Mouse (Mus musculus) lung, embryonic 16.5 days (tissue): ENCODE measurements around the gene Spp1. TPM values are rescaled to one million over a fixed set of nuclear protein-coding genes. Genes with fewer than 3 reads are reported as not detected.

Experiments used
- ATAC-seq: fragments of 200-750 bp; cut with Nextera tagmentation; 2 replicates; pipeline ENCODE4 v1.8.0; 2017; ENCODE audit warnings: low read depth, mild to moderate bottlenecking, moderate library complexity
- H3K27ac ChIP-seq: fragments of 300-500 bp; sonication (generic); 2 replicates; pipeline ENCODE4 v1.5.1; 2014; ENCODE audit warnings: mild to moderate bottlenecking, control low read depth, low read length
- H3K27me3 ChIP-seq: fragments of 300-500 bp; sonication (generic); 2 replicates; pipeline ENCODE4 v1.6.1; 2014; ENCODE audit warnings: low read depth, low read length, mixed read lengths; ENCODE audit not compliant: control insufficient read depth, insufficient read depth
- H3K36me3 ChIP-seq: fragments of 300-500 bp; sonication (generic); 2 replicates; pipeline ENCODE4 v1.6.1; 2014; ENCODE audit warnings: low read length; ENCODE audit not compliant: control insufficient read depth, insufficient read depth
- H3K4me1 ChIP-seq: fragments of 300-500 bp; sonication (generic); replicated peaks from 2 replicates; pipeline ENCODE4 v1.6.1; 2014; ENCODE audit warnings: low read length, mixed read lengths; ENCODE audit not compliant: control insufficient read depth, insufficient read depth
- H3K4me2 ChIP-seq: fragments of 300-500 bp; sonication (generic); 2 replicates; pipeline ENCODE4 v1.6.1; 2014; ENCODE audit warnings: low read depth, low read length, control low read depth
- H3K4me3 ChIP-seq: fragments of 300-500 bp; sonication (generic); 2 replicates; pipeline ENCODE4 v1.5.1; 2014; ENCODE audit warnings: mild to moderate bottlenecking, low read length, control low read depth
- H3K9ac ChIP-seq: fragments of 300-500 bp; sonication (generic); 2 replicates; pipeline ENCODE4 v1.6.1; 2014; ENCODE audit warnings: low read length, control low read depth
- H3K9me3 ChIP-seq: fragments of 300-500 bp; sonication (generic); 2 replicates; pipeline ENCODE4 v1.6.1; 2016; ENCODE audit warnings: low read length; ENCODE audit not compliant: control insufficient read depth
- WGBS: fragments of 180-500 bp; shearing (Covaris S2); extraction: QIAGEN DNeasy Blood & Tissue Kit; methylation state at CpG from one replicate; pipeline ENCODE4 v1.1.7; 2014; 5-methylcytosine and 5-hydroxymethylcytosine counted together
- polyA plus RNA-seq: library from polyadenylated mRNA; unstranded; fragments of >200 nt; fragmentation: Nextera tagmentation; extraction: Ambion mirVana; gene quantifications from 2 replicates; pipeline ENCODE4 v1.2.1, GENCODE M21; 2015

The Spp1 gene
- polyA plus RNA-seq, 1 experiment from 2014 or later: 90.3 TPM

DNA sequence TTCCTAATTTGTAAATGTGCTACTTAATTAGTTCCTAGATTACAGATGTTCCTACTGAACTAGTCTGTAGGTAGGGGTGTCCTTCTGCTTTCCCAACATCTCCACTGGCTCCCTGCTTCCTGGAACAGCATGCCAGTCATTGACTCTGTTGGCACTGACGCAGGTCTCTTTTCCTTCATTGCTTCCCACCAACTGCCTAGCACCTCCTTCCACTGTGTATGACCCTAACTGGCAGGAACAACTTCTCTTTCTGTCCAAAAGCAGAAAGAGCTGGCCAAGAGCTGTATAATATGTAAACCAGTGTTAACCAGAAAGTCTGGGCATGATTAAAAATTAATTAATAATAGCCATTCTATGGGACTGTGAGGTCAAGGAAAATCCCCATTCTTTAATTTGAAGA, 17.2 kb upstream of the Spp1 start:
- no peaks in the 10 kb centered on the region for H3K4me1 ChIP-seq
- no peaks in the 10 kb centered on the region for H3K9me3 ChIP-seq
- H3K36me3 ChIP-seq: no peaks in the 10 kb centered on the region
- 90% methylated on average over 1 of the region's 1 CpGs for WGBS
- no peak for ATAC-seq
- no peak overlapping the region for H3K4me3 ChIP-seq
- H3K27me3 ChIP-seq: no peaks in the 10 kb centered on the region
- H3K9ac ChIP-seq: no peak overlapping the region
- H3K4me2 ChIP-seq: no peak overlapping the region
- no peak overlapping the region for H3K27ac ChIP-seq

DNA sequence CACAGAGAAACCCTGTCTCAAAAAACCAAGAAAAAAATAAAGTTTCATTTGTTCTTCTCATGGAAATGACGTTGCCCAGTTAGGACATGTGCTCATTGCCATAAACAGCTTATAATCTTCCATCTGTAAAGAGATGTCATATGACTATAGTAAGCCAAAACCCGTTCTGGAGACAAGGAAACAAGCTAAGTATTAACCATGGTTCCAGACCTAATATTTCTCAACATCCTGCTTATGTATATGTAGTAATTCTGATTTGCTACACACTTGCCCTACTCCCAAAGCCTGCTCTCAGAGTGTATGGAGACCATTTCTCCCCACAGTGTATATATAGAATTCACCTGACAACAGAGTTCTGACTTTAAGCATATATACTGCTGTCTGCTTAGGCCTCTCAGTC, 12.9 kb upstream of the Spp1 start:
- Histone ChIP-seq H3K4me2 (no peak overlapping the region), H3K4me3 (no peak overlapping the region), H3K27ac (no peak overlapping the region), H3K9me3 (no peaks in the 10 kb centered on the region), H3K9ac (no peak overlapping the region), H3K4me1 (no peaks in the 10 kb centered on the region), H3K27me3 (no peaks in the 10 kb centered on the region), H3K36me3 (no peaks in the 10 kb centered on the region)
- ATAC-seq: no peak
- WGBS: 63% methylated on average over 2 of the region's 2 CpGs

DNA sequence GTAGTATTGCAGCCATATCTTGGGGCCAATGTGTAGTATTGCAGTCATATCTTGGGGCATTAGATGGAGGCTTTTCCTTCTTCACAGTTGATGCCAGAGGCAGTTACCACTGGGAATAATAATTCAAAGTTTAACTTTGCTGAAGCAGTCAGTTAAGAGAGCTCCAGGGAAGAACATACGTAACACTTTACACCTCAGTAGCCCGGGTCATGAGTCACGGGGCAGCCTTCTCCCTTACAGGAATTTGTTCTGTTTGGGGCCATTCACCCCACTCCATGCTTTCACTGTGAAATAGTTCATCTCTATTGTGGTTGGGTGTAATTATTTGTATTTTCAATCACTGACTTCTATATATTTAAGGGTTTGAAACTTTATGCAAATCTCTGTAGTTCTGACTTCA, 11.1 kb upstream of the Spp1 start:
- no peak for ATAC-seq
- 85% methylated on average over 3 of the region's 3 CpGs for WGBS
- Histone ChIP-seq H3K9me3 (no peaks in the 10 kb centered on the region), H3K4me3 (no peak overlapping the region), H3K9ac (no peak overlapping the region), H3K4me2 (no peak overlapping the region), H3K27ac (no peak overlapping the region), H3K36me3 (no peaks in the 10 kb centered on the region), H3K4me1 (no peaks in the 10 kb centered on the region), H3K27me3 (no peaks in the 10 kb centered on the region)

DNA sequence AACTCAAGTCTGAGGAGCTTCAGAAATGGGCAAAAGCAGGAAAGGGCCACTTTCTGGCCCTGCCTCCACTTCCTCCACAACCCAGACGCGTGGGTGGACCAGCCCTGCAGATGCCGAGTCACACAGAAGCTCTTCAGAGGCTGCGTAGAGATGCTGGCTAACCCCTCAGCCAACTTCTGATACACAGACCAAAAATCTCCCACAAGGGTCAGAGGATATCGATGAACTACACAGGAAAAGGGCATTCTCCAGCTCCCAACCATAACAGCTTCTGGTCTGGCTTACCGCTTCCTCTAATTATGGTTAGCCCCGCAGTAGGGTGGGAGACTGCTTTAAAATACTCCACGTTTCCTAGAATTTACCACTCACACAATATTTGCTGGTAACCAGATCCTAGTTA, 9.0 kb upstream of the Spp1 start:
- no peaks in the 10 kb centered on the region for H3K4me1 ChIP-seq
- H3K9ac ChIP-seq: no peak overlapping the region
- no peak overlapping the region for H3K27ac ChIP-seq
- no peak overlapping the region for H3K4me2 ChIP-seq
- no peak for ATAC-seq
- no peaks in the 10 kb centered on the region for H3K27me3 ChIP-seq
- H3K36me3 ChIP-seq: no peaks in the 10 kb centered on the region
- 66% methylated on average over 8 of the region's 8 CpGs for WGBS
- H3K9me3 ChIP-seq: no peaks in the 10 kb centered on the region
- no peak overlapping the region for H3K4me3 ChIP-seq

DNA sequence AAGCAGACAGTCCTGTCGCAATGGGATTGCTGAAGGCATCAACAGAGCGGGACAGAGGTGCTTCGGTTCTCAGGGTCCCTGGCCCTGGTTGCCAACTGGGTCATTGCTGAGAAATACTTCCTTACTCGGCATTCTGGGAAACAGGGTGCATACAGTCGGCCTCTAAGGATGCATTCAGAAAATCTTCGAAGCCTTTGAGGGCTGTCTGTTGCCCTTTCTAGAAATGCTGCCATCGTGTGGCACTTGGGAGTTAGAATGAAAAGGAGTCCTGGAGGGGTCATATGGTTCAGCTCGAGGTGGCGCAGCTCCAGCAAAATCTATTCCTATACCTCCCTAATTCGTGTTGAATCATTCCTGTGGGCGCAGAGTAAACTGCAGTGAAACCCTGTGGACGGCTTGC, 2.0 kb upstream of the Spp1 start:
- WGBS: 34% methylated on average over 12 of the region's 12 CpGs
- Histone ChIP-seq H3K27ac (no peak overlapping the region), H3K27me3 (no peaks in the 10 kb centered on the region), H3K36me3 (no peaks in the 10 kb centered on the region), H3K4me3 (no peak overlapping the region), H3K9me3 (no peaks in the 10 kb centered on the region), H3K9ac (no peak overlapping the region), H3K4me2 (peak overlapping the region; percentile 36), H3K4me1 (no peaks in the 10 kb centered on the region)
- ATAC-seq: no peak

DNA sequence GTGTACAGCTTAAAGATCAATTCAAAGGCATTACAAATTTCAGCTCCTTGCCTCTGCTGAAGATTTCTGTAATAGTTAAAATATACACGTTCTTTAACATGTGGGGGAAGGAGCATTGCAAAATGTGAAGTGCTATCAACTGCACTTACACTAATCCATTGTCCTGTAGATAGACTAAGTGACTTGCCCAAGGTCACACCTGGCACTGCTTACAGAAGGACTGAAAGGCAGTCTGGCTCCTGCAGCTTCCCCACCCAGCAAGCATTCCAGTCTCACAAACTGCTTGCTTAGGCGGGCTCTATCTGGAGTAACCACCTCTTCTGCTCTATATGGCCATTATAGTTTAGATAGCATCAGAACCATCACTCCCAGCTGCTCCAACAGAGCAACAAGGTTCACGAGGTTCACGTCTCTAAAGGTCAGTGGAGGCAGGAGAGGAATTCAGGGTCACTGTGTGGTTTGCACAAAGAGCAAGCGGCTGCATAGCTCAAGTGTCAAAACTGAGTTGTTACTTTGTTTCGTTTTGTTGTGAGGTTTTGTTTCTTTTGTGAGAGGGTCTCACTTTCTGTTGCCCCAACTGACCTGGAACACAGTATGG, 851 bp upstream of the Spp1 start:
- Histone ChIP-seq H3K4me1 (no peaks in the 10 kb centered on the region), H3K9me3 (no peaks in the 10 kb centered on the region), H3K9ac (no peak overlapping the region), H3K27me3 (no peaks in the 10 kb centered on the region), H3K4me2 (no peak overlapping the region), H3K4me3 (no peak overlapping the region), H3K36me3 (no peaks in the 10 kb centered on the region), H3K27ac (no peak overlapping the region)
- no peak for ATAC-seq
- WGBS: 36% methylated on average over 6 of the region's 6 CpGs

DNA sequence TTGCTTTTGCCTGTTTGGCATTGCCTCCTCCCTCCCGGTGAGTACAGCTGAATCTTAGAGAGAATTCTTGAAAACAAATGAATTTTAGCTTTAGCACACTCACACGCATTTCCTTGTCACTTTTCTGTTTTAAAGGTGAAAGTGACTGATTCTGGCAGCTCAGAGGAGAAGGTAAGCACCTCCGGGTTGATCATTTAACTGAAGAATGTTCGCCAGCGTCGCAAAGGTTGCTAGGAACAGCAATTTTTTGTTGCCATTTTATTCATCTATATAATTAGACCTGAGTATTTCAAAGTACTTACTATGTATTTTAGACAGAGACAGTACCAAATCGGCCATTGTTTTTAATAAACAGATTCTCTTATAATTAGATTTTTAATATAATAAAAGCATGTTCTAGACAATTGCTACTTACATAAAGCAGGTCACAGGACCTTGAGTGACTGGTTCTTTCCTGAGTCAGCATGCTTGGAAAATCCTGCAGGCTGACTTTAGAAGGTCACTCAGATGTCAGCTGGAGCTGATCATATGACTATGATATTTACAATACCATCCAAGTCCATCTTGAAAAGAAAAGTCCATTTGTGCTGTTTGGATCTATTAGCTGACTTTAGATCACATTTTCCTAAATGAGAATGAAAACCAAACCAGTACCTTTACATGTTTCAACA, 1.6 kb downstream of the Spp1 start:
- no peak for ATAC-seq
- Histone ChIP-seq H3K4me1 (no peaks in the 10 kb centered on the region), H3K9ac (no peak overlapping the region), H3K27me3 (no peaks in the 10 kb centered on the region), H3K27ac (no peak overlapping the region), H3K4me3 (no peak overlapping the region), H3K36me3 (no peaks in the 10 kb centered on the region), H3K4me2 (no peak overlapping the region), H3K9me3 (no peaks in the 10 kb centered on the region)
- 53% methylated on average over 7 of the region's 7 CpGs for WGBS

DNA sequence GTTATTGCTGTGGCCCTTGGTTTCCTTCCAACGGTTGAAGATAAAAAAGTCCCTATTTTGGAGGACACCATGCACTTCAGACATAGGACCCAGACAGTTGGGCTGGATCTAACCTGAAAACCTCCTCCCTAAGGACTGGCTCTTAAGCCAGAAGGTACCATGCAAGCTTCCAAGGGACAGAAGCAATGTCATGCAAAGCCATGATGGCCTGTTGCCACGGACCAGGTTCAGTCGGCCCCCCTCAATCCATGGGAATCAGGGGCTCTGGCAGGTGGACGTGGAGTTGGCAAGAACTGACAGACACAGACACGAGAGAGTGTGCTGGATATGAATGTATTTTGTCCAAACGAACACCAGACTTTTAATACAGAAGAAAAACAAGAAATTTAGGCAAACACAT, 7.5 kb downstream of the Spp1 start:
- H3K9ac ChIP-seq: no peak overlapping the region
- no peaks in the 10 kb centered on the region for H3K27me3 ChIP-seq
- no peak for ATAC-seq
- no peaks in the 10 kb centered on the region for H3K4me1 ChIP-seq
- no peak overlapping the region for H3K27ac ChIP-seq
- no peaks in the 10 kb centered on the region for H3K36me3 ChIP-seq
- H3K9me3 ChIP-seq: no peaks in the 10 kb centered on the region
- no peak overlapping the region for H3K4me3 ChIP-seq
- no peak overlapping the region for H3K4me2 ChIP-seq
- 71% methylated on average over 6 of the region's 6 CpGs for WGBS

DNA sequence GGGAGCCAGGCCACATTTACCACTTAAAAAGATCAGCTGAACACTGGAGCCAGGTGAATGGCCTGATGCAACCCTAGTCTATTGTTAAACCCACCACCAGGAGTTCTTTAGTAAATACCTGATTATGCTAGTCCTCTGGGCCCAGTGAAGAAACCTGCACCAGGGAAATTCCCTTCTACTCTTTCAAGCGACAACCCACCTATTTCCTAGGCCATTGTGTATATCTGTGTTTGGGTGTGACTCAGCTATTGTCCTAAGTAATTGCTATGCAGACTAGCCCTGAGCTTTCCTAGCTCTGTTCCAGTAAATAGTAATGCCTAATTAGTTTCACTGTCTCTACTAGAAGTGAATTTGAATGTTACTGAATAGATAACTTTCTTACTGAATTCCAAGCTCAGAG, 7.9 kb downstream of the Spp1 start:
- H3K27ac ChIP-seq: no peak overlapping the region
- no peaks in the 10 kb centered on the region for H3K9me3 ChIP-seq
- peaks cover 2% of the 10 kb centered on the region; the same call in 1 of the 2 replicates for H3K27me3 ChIP-seq
- ATAC-seq: no peak
- no peaks in the 10 kb centered on the region for H3K4me1 ChIP-seq
- H3K9ac ChIP-seq: no peak overlapping the region
- H3K4me2 ChIP-seq: no peak overlapping the region
- 61% methylated on average over 1 of the region's 1 CpGs for WGBS
- no peak overlapping the region for H3K4me3 ChIP-seq
- H3K36me3 ChIP-seq: no peaks in the 10 kb centered on the region
